Mouse (Mus musculus) limb, embryonic 14.5 days (tissue): ENCODE data around the gene Gm28042. TPM values are rescaled to one million over a fixed set of nuclear protein-coding genes. Genes with fewer than 3 reads are reported as not detected.

Source experiments
- ATAC-seq: fragments of 200-750 bp; cut with Nextera tagmentation; 2 replicates; pipeline ENCODE4 v1.8.0; 2017; ENCODE audit warnings: low read depth, moderate number of reproducible peaks, moderate TSS enrichment; ENCODE audit not compliant: low FRiP score
- DNase-seq: peaks from one replicate; pipeline ENCODE4 v3.0.0-alpha.2; 2015; ENCODE audit warnings: low spot score
- H3K27ac ChIP-seq: fragments of 300-500 bp; sonication (generic); replicated peaks from 2 replicates; pipeline ENCODE4 v1.5.1; 2014; ENCODE audit warnings: low read depth, mild to moderate bottlenecking, low read length, moderate library complexity, mixed read lengths
- H3K27me3 ChIP-seq: fragments of 300-500 bp; sonication (generic); 2 replicates; pipeline ENCODE4 v1.6.1; 2014; ENCODE audit warnings: low read length, mixed read lengths; ENCODE audit not compliant: control insufficient read depth, insufficient read depth
- H3K36me3 ChIP-seq: fragments of 300-500 bp; sonication (generic); 2 replicates; pipeline ENCODE4 v1.6.1; 2014; ENCODE audit warnings: mild to moderate bottlenecking, low read length, moderate library complexity, mixed read lengths; ENCODE audit not compliant: control insufficient read depth, insufficient read depth
- H3K4me1 ChIP-seq: fragments of 300-500 bp; sonication (generic); 2 replicates; pipeline ENCODE4 v1.6.1; 2014; ENCODE audit warnings: antibody characterized with exemption, low read length, mixed read lengths; ENCODE audit not compliant: control insufficient read depth, insufficient read depth
- H3K4me2 ChIP-seq: fragments of 300-500 bp; sonication (generic); replicated peaks from 2 replicates; pipeline ENCODE4 v1.6.1; 2014; ENCODE audit warnings: low read depth, mild to moderate bottlenecking, low read length, moderate library complexity; ENCODE audit not compliant: severe bottlenecking
- H3K4me3 ChIP-seq: fragments of 300-500 bp; sonication (generic); replicated peaks from 2 replicates; pipeline ENCODE4 v1.5.1; 2014; ENCODE audit warnings: low read length
- H3K9ac ChIP-seq: fragments of 300-500 bp; sonication (generic); 2 replicates; pipeline ENCODE4 v1.6.1; 2014; ENCODE audit warnings: mild to moderate bottlenecking, low read depth, low read length, moderate library complexity; ENCODE audit not compliant: severe bottlenecking
- H3K9me3 ChIP-seq: fragments of 300-500 bp; sonication (generic); 2 replicates; pipeline ENCODE4 v1.6.1; 2016; ENCODE audit warnings: low read length; ENCODE audit not compliant: control insufficient read depth
- POLR2A ChIP-seq: fragments of 200-500 bp; IDR thresholded peaks from 2 replicates; pipeline ENCODE4 v1.8.0; 2012; ENCODE audit warnings: inconsistent platforms, mild to moderate bottlenecking, moderate library complexity, borderline replicate concordance; ENCODE audit not compliant: insufficient read depth, insufficient read length; ENCODE audit errors: extremely low read depth
- WGBS: fragments of 180-500 bp; shearing (Covaris S2); extraction: QIAGEN DNeasy Blood & Tissue Kit; methylation state at CpG from one replicate; pipeline ENCODE4 v1.1.7; 2014; 5-methylcytosine and 5-hydroxymethylcytosine counted together
- polyA plus RNA-seq, 2 experiments: library from polyadenylated mRNA; depleted of rRNA in 1 of 2; stranded (reverse) in 1 of 2; unstranded in 1 of 2; fragments of >200 nt; fragmentation: Nextera tagmentation in 1 of 2; extraction: Ambion mirVana in 1 of 2; gene quantifications; 2 replicates each; pipeline versions ENCODE4 v1.2.1 to v1.2.3; 2012 to 2014

Gm28042 gene
- polyA plus RNA-seq, 2 experiments = 3.0 to 19.5 TPM

DNA sequence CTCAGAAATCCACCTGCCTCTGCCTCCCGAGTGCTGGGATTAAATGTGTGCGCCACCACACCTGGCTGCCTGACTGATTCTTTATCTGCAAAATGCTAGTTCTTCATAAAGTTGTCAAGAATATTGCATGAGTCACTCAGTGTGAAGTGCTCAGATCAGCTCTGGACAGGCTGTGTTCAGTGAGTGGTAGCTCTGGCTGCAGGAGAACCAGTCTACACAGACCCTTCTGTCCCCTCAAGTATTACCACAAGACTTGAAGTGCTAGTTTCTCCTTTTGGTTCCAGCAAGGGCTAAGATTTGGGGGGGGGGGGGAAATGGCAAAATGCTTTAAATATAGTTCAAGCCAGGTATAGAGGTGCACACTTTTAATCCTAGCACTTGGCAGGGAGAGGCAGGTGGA is 39.9 kb upstream of the Gm28042 start:
- peaks cover 8% of the 10 kb centered on the region for H3K36me3 ChIP-seq
- 98% methylated on average over 2 of the region's 2 CpGs for WGBS
- TF ChIP-seq POLR2A = no peak
- no peaks in the 10 kb centered on the region for H3K4me1 ChIP-seq
- ATAC-seq = no peak
- no peaks in the 10 kb centered on the region for H3K27me3 ChIP-seq
- no peak overlapping the region for H3K9ac ChIP-seq
- H3K9me3 ChIP-seq = no peaks in the 10 kb centered on the region
- no peak for DNase-seq
- no peak overlapping the region for H3K4me3 ChIP-seq
- no peak overlapping the region for H3K27ac ChIP-seq
- H3K4me2 ChIP-seq = no peak overlapping the region

DNA sequence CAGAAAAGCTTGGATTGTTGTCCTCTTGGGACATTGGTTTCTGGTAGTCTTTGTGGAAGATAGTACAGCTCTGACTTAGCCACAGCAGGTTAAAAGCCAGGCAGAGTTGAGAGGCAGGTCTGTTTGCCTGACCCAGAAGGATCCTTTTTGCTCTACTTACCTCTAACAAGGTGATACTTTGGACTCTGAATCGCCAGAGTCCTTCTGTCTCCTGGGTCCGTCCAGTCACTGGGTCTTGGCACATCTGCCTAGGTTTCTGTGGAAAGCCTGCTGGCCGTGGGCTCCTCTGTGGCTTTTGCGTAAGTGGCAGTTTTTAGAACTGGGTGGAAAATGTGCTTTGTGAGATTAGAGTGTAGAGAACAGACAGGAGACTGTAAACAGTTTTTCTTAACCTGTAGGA is 38.3 kb upstream of the Gm28042 start:
- 81% methylated on average over 4 of the region's 4 CpGs for WGBS
- Histone ChIP-seq H3K9ac (no peak overlapping the region), H3K27me3 (no peaks in the 10 kb centered on the region), H3K4me2 (no peak overlapping the region), H3K36me3 (no peaks in the 10 kb centered on the region), H3K9me3 (no peaks in the 10 kb centered on the region), H3K27ac (no peak overlapping the region), H3K4me3 (no peak overlapping the region), H3K4me1 (no peaks in the 10 kb centered on the region)
- no peak for ATAC-seq
- DNase-seq = no peak
- TF ChIP-seq POLR2A = no peak

DNA sequence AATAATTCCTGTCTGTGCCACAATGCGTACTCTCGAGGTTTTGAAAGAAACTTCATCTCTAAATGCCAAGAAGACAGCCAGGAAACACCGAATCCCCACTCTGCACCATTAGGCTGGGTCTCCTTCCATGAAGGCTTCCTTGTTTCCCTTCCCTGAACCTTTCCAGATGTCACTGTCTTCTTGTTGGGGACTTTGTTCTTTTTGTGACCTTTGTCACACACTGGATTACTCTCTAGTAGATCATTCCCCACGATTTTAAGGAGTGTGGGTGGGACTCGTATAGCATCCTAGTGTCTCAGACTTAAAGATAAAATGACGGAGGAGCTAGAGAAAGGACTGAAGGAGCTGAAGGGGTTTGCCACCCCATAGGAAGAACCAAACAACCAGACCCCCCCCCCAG is 36.4 kb upstream of the Gm28042 start:
- ATAC-seq (no peak), DNase-seq (no peak)
- Histone ChIP-seq H3K4me1 (peaks cover 12% of the 10 kb centered on the region), H3K4me3 (no peak overlapping the region), H3K9ac (no peak overlapping the region), H3K36me3 (no peaks in the 10 kb centered on the region), H3K4me2 (no peak overlapping the region), H3K27me3 (no peaks in the 10 kb centered on the region), H3K27ac (no peak overlapping the region), H3K9me3 (no peaks in the 10 kb centered on the region)
- no peak for TF ChIP-seq POLR2A
- WGBS = 85% methylated on average over 6 of the region's 6 CpGs

DNA sequence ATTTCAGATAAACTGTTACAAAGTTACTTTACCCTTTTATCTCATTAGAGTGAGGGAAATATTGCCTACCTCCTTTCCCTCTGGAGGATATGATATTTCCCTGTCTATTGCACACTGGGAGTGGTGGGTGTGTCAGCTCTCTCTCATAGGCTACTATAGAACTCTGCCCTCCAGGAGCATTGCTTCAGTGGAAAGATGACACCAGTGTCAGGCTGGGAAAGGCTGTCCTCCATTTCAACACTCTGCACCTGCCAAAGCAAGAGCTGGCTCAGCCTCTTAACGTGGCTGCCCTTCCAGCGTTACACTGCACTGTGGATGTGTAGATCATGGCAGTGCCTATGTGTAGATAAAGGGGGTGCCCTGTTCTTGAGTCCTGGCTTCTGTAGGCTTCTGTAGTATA is 34.9 kb upstream of the Gm28042 start:
- Histone ChIP-seq H3K9ac (no peak overlapping the region), H3K36me3 (no peaks in the 10 kb centered on the region), H3K4me2 (no peak overlapping the region), H3K4me1 (peaks cover 24% of the 10 kb centered on the region), H3K4me3 (no peak overlapping the region), H3K27ac (no peak overlapping the region), H3K9me3 (no peaks in the 10 kb centered on the region), H3K27me3 (no peaks in the 10 kb centered on the region)
- ATAC-seq (no peak), DNase-seq (no peak)
- TF ChIP-seq POLR2A = no peak
- 80% methylated on average over 2 of the region's 2 CpGs for WGBS

- Histone ChIP-seq H3K27ac (no peak overlapping the region), H3K4me1 (peaks cover 24% of the 10 kb centered on the region), H3K4me2 (no peak overlapping the region), H3K36me3 (peaks cover 1% of the 10 kb centered on the region; the same call in 1 of the 2 replicates), H3K9ac (no peak overlapping the region), H3K9me3 (no peaks in the 10 kb centered on the region), H3K4me3 (no peak overlapping the region), H3K27me3 (no peaks in the 10 kb centered on the region)
- DNase-seq = no peak
- 45% methylated on average over 2 of the region's 2 CpGs for WGBS
- TF ChIP-seq POLR2A = no peak
- no peak for ATAC-seq
These were observed 33.8 kb upstream of the Gm28042 start for GRCm38 (mm10) chr2:119993515-119993914.

- no peaks in the 10 kb centered on the region for H3K27me3 ChIP-seq
- peaks cover 24% of the 10 kb centered on the region for H3K4me1 ChIP-seq
- H3K4me3 ChIP-seq = no peak overlapping the region
- ATAC-seq = no peak
- WGBS = 89% methylated on average over 6 of the region's 6 CpGs
- H3K9ac ChIP-seq = no peak overlapping the region
- H3K4me2 ChIP-seq = no peak overlapping the region
- peaks cover 13% of the 10 kb centered on the region for H3K36me3 ChIP-seq
- H3K9me3 ChIP-seq = no peaks in the 10 kb centered on the region
- DNase-seq = no peak
- TF ChIP-seq POLR2A = no peak
- H3K27ac ChIP-seq = peak overlapping the region; percentile 87
These were observed 32.5 kb upstream of the Gm28042 start for GRCm38 (mm10) chr2:119994839-119995238.
